Mouse (Mus musculus) fat pad, adult 2 months (tissue): ENCODE results near the gene Gm20388.
A peak's percentile ranks its signal among the peaks of the same experiment; 100 is the strongest.
"Not testable (repeated sequence)": the region's sequence is repeated elsewhere in the genome, so short reads cannot be mapped to it uniquely, and the experiment has no call there.

Source experiments
- DNase-seq: peaks from one replicate; pipeline ENCODE4 v3.0.0-alpha.2; 2011; ENCODE audit warnings: low read depth, low spot score; ENCODE audit errors: extremely low read depth

Gm20388 gene

DNA sequence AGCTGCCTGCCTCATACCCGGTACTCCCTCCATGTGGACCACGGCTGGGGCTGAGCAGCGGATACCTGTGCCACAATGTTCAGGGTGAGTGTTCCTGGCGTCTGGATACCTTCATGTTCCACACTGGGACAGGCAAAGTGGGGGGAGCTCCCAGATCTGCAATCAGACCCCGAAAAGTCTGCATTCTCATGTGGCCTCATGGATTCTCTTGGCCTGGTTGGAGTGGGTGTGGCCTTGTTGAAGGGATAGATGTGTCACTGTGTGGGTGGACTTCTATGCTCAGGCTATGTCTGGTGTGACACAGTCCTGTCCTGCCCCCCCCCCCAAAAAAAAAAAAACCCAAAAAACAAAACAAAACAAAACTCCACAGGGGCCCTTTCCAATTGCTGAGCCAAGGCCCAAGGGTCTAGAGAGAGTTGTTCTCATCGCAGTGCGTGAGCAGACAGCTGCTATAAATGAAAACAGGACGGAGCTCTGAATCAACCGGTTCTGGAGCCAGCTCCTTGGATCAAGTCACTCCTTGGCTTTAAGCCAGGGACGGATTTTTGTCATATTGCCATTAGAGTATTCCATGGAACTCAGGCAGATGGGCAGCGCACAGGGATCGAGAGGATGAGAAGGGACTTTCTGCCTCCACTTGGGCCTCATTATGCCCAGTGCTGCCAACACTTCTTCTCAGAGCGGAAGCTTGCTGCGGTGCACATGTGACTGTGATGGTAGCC, 3231.3 kb downstream of the Gm20388 start:
- DNase-seq = peak; percentile 61

DNA sequence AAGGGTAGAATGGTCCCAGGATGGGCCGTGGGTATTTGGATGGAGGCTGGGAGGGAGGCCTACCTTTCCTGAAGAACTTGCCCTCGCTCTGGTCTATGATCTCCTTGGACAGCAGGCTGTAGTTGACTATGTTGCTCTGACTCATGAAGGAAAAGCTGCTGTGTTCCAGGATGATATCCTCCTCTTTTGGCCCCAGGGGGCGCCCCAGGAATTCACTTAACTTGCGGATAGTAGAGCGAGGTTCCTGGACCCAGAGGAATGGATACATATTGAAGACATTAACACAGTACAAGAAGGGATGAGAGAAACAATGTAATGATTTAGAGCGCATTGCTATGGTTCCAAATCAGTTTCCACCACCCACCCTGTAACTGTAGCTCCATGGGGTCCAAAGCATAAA, 3234.6 kb downstream of the Gm20388 start:
- DNase-seq = no peak

DNA sequence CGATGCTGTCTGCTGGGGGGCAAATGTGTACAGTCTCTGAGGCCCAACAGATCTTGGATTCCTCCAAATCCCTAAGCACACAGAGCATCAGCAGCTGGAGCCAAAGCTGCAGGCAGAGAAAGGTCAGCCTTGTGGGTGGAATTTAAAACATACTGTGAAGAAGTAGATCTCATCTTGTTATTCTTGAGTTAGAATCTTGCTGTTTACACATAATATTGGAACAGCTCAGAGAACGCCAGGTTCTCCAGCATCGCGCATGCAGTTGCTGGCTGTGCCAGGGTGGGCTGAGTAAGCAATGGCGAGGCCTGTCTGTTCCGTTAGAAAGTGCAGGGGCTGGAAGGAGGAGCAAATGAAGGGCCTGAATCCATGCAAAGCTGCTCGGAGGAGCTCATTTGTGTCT, 3235.7 kb downstream of the Gm20388 start:
- no peak for DNase-seq

DNA sequence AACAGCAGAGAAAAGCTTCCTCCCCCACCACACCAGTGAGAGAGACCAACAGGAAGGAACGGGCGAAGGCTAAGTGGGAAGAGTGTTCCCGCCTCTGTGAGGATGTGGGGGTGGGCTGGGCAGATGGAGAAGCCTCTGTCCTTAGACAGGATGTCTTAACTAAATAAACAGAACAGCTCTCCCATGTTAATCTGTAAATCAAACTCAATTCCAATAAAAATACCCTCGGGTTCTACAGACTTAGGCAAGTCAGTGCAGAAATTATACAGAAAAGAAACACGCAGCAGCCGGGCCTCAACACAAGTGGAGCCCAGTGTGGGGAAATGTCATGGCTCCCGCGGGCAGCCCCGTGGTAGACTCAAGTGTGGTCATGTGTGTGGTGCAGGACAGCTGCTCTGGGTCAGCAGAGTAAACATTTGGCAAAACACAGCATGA, 3240.1 kb downstream of the Gm20388 start:
- peak; percentile 87 for DNase-seq

DNA sequence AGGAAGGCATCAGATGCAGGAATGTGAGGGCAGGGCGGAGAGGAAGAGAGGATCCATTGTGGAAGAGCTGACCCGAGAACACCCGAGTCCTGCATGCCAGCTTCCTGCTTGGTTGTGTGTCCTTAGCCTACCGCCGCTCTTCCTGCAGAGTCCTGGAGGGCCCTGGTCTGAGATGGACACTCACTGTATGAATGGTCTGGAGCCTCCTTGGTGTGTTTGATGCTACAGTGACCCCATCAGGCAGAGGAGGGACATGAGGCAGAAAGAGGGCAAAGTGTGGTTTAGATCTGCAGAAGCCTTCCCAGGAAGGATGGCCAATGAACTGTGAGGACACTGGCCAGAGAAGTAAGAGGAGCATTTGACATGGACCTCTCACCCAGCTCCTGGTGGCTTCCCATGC, 3244.5 kb downstream of the Gm20388 start:
- DNase-seq = no peak

DNA sequence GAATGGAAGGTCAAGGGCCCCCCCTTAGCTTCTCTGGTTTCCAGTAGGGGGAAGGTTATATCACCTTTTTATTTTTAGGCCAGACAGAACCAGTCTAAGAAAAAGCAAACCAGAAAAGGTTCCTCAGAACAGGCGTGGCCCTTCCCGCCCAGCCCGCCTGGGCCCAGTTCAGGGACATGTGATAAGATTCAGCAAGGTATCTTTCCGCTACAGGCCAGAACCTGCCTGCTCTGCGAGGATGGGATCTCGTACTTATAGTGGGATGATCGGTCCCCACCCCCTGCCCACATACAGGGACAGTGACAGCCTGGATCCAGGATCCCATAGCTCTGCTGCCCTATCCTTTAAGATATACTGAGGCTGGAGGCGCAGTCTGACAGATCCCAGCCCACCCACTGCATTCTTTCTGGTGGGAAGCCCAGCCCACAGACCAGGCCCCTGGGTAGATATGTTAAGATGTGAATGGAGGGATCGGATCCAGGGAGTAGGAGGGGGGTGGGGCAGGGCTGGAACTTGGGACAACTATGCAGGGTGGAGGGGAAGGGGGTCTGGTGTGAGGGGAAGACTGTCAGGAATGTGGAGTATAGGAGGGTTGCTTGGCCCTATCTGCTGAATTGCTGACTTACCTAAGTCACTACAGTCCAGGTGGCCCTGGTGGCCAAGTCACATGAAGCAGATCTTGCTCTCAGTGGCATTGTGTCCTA, 3245.6 kb downstream of the Gm20388 start:
- no peak for DNase-seq

DNA sequence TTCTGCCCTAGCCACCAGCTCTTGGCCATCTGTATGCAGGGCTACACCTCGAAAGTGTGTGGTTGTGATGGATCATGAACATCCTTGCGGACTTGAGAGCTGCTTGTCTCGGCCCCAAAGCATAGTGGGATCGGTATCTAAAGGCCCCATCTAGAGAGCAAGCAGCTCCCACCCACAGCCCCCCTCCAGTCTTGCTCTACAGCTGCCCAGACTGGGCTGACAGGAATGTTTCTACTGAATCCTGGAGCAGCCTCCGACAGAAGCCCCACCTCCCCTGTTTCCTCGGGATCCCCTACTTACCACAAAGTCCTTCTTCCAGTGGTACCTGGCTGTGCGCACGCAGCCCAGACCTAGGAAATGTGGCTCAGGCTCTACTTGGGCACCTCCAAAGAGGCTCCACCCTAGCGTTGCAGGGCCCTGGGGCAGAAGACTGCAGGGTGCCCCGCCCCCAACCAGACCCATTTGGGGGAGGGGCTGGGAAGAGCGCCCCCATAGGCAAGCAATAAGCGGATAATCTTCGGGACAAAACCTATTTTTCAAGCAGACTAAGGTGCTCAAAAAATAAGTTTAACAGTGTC, 3247.3 kb downstream of the Gm20388 start, which contains the start of gene Sult5a1:
Sult5a1 (minus strand) TSS at position 428 of the 578 bp plus-strand sequence.
- no peak for DNase-seq

DNA sequence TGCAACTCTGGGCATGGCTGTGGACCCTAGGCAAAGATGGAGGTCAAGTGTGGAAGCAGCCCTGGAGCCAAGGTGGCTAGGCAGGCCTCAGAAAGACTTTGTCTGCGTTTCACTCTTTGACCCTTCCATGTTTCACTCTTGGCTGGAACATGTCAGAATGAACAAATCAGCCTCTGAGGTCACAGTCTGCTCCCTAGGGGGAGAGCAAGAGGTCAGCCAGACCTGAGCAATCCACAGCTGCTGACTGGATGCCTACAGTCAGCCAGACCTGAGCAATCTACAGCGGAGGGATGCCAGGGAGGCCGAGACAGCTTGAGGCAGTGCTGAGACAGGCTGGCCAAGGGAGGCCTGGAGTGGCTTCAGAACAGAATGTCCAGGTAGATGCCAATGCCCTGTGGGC, 3270.8 kb downstream of the Gm20388 start:
- DNase-seq = peak; percentile 50

DNA sequence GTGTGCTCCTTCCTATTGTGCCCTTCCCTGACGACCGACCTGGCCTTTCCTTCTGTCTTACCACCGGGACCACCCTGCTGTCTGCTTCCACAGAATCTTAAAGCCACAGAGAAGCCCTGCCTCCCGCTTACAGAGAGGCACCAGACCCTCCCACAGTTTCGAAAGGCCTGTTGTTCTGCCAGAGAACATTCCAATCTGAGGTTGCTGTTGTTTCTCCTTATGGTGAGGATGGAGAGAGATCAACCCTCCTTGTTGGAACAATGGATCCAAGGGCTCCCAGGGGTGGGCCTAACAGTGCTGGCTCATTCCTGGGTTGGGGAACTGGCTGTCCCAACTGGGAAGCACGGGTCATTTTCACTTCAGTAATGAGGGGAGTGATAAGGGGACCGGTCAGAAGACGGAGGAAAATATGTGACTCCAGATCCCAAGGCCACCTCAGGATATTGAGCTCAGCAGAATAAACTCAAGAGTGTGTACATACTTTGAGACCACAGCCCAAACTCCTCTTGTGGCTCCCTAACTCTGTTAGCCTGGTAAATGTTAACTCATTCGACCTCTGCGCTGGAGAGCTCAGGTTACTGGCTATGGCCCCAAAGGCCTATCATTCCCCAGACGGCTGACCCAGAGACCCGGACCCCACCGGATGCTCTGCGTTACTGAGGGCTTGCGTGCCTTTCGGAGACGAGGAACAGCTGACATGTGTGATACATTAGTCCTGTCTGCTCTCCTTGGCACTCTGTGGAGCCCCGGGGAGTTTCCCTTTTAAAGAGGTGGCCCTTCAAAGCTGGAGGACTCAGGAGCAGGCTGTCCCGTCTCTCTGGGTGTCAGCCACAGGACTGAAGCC, 3275.1 kb downstream of the Gm20388 start, which contains the start of gene Dpep1:
Dpep1 (plus strand) TSS at position 677 of the 844 bp plus-strand sequence.
- no peak for DNase-seq

DNA sequence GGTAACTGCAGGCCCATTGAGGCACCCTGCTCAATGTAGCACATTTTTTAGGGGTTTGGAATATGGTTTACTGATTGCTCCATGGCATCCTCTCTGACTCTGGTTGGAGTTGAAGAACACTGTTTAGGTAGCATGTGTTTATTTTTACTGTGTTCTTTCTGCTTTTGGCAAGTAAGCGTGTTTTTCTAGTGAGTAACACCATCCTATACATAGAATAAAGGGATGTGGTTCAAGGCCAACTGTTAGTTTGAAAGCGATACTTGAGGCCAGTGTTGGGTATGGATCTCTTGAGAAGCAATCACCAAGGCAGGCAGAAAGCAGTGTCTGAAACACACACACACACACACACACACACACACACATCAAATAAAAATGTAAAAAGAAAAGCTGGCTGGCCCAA, 3277.4 kb downstream of the Gm20388 start:
- no peak for DNase-seq

DNA sequence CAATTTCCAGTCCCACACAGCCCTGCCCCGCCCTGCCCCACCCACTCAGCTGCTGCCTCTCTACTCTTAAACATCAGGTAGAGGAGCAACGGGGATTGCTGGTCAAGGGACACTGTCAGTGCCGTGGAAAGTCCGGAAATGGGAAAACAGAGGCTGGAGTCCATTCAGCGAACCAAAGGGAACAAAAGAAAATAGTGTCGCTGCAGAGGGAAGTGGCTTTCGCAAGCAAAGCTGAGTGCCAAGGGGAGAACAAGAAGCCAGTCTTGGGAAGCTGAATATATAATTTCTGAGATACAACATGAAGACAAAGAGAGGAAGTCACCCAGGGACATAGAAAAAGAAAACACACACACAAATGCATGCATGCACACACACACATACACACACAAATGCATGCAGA, 3278.2 kb downstream of the Gm20388 start:
- DNase-seq = no peak

- DNase-seq = peak; percentile 80
These were observed 3280.0 kb downstream of the Gm20388 start for GRCm38 (mm10) chr8:123190678-123191077.

GRCm38 (mm10) chr8:123191908-123192307, 3281.3 kb downstream of the Gm20388 start:
- no peak for DNase-seq

DNA sequence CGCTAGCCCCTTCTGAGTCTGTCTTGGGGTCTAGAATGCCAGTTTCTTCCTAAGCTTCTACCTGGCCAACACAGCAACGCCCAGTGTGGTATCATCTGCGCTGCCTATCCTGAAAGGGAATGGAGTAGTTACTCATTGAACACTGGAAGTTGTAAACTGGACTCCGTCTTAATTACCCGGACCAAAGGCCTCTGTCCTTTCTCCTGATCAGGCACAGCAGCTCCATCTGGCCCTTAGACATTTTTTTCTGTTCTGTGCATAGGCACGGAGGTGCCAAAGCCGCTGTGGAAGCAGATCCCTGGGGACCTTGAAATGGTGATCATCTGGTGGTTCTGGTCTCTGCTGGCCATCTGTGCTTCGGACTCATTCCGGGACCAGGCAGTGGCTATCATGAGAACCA, 3283.1 kb downstream of the Gm20388 start:
- no peak for DNase-seq

- not testable (repeated sequence) for DNase-seq
These were observed 3286.4 kb downstream of the Gm20388 start for GRCm38 (mm10) chr8:123197016-123197415.

- DNase-seq = no peak
These were observed 3289.2 kb downstream of the Gm20388 start for GRCm38 (mm10) chr8:123199864-123200263.

DNA sequence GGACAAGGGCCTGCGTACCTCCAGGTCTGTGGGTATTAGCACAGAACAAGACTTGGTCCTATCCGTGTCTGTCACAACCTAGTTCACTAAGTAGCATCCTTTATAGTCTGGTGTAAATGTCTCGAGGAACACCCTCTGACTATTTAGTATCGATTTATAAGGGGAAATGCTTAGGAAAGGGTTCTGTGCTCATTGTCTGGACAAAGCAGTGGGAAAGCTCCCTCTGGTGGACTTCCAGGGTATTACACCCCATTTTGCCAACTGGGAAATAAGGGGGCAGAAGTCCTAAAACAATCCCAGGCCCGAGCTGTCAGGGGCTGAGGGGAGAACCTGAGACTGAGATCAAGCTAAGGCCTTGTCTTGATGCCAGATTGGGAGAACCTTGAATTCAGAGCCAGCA, 3291.6 kb downstream of the Gm20388 start:
- DNase-seq = no peak

DNA sequence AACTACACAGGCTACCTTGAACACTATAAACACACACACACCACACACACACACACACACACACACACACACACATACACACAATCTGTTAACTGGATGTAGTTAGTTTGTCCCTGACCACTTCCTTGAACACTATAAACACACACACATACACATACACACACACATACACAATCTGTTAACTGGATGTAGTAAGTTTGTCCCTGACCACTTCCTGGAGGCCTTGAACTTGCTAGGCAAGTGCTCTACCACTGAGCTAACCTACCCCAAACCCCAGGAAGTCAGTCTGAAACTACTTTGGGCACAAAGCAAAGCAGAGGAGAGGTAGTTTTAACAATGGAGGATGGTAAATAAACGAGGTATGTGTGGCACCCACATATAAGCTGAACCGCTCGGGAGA, 3292.9 kb downstream of the Gm20388 start:
- DNase-seq = no peak

DNA sequence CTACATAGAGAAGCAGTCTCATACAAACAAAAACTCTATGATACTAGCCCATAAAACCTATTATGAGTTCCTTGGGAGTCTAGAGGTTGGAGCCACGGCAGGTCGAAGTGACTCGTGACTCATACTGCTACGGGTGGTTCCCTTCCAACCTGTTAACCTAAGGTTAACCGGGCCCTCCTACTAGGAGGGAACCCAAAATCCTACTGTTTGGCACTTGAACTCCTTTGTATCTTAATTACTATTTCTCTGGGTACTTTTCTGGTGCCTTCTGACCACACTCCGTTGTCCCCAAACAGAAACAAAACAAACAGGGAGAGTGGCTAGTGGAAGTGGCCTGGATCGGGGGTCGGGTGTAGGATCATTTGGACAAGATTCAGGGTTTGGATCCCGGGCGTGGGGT, 3301.2 kb downstream of the Gm20388 start:
- DNase-seq = no peak

- no peak for DNase-seq
These were observed 3301.9 kb downstream of the Gm20388 start, which contains the start of the genes Chmp1a and Spata33 for GRCm38 (mm10) chr8:123212321-123213117. Chmp1a (minus strand) TSS chr8:123212763. Spata33 (plus strand) TSS chr8:123212832.
